Mouse (Mus musculus) ovary, adult 18-20 months (tissue): ENCODE measurements around the gene Gm4301.
"Not testable (repeated sequence)": the region's sequence is repeated elsewhere in the genome, so short reads cannot be mapped to it uniquely, and the experiment has no call there.

ENCODE experiments used
- DNase-seq: peaks from one replicate; pipeline ENCODE4 v3.0.0; 2022; ENCODE audit warnings: low spot score, mixed read lengths

Gm4301 gene

DNA sequence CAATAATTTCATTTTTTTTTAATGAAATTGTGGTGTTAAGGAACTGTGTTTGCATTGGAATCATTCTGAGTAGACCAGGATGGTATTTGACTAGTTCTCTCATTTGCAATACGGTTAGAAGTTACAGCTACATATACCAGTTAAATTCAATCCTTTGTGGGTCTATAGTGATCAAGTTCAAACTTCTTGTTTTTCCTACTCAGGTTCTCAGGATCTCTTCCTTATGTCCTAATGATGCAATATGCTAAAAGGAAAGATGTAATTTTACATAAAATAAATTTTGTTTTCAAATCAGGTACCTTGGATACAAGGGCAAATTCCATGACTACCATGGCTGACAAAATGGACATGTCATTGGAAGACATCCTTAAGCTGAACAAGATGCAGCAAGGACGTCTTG, at the start of gene Gm4301:
Gene Gm4301, plus strand, starts transcription at position 301 of the 400 bp plus-strand sequence.
- DNase-seq, result not testable (repeated sequence)

DNA sequence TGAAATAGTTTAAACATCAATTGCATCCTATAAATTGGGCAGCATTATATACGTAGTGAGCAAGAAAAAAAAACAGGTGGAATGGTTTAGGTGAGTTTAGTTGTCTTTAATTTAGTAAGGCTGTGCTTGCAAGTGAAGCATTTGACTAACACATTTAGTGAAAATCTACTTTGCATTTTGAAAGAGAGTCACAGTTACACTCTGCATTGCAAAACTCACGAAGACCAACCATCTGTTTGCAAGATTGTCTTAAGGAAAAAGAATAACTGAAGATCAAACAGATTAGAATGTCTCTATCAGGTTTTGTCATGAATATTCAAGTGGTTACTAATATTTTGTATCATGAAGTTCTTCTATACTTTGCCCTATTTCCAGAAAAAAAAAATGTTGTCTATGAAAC, 39.4 kb upstream of the Gm4301 start:
- DNase-seq, result no peak

DNA sequence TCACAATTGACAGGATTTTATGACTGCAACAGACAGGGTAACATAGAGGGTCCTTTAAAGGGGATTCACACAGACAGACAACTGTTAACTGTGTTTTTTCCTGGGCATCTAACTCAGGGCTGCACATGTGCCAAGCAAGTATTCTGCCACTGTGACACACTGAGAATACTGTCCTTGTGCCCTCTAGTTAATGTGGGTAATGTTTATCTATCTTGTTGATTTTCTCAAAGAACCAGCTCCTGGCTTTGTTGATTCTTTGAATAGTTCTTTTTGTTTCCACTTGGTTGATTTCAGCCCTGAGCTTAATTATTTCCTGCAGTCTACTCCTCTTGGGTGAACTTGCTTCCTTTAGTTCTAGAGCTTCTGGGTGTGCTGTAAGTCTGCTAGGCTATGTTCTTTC, 35.4 kb upstream of the Gm4301 start:
- not testable (repeated sequence) for DNase-seq

DNA sequence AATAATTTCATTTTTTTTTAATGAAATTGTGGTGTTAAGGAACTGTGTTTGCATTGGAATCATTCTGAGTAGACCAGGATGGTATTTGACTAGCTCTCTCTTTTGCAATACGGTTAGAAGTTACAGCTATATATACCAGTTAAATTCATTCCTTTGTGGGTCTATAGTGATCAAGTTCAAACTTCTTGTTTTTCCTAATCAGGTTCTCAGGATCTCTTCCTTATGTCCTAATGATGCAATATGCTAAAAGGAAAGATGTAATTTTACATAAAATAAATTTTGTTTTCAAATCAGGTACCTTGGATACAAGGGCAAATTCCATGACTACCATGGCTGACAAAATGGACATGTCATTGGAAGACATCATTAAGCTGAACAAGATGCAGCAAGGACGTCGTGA, 5.1 kb downstream of the Gm4301 start, which contains the start of gene Gm4302:
Gene Gm4302, plus strand, starts transcription at position 301 of the 400 bp plus-strand sequence.
- DNase-seq, result not testable (repeated sequence)

DNA sequence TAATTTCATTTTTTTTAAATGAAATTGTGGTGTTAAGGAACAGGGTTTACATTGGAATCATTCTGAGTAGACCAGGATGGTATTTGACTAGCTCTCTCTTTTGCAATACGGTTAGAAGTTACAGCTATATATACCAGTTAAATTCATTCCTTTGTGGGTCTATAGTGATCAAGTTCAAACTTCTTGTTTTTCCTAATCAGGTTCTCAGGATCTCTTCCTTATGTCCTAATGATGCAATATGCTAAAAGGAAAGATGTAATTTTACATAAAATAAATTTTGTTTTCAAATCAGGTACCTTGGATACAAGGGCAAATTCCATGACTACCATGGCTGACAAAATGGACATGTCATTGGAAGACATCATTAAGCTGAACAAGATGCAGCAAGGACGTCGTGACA, 10.2 kb downstream of the Gm4301 start, which contains the start of gene Gm4303:
Gene Gm4303, plus strand, starts transcription at position 301 of the 400 bp plus-strand sequence.
- not testable (repeated sequence) for DNase-seq

DNA sequence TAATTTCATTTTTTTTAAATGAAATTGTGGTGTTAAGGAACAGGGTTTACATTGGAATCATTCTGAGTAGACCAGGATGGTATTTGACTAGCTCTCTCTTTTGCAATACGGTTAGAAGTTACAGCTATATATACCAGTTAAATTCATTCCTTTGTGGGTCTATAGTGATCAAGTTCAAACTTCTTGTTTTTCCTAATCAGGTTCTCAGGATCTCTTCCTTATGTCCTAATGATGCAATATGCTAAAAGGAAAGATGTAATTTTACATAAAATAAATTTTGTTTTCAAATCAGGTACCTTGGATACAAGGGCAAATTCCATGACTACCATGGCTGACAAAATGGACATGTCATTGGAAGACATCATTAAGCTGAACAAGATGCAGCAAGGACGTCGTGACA, 15.3 kb downstream of the Gm4301 start, which contains the start of gene Gm4305:
Gene Gm4305, plus strand, starts transcription at position 301 of the 400 bp plus-strand sequence.
- DNase-seq, result not testable (repeated sequence)

DNA sequence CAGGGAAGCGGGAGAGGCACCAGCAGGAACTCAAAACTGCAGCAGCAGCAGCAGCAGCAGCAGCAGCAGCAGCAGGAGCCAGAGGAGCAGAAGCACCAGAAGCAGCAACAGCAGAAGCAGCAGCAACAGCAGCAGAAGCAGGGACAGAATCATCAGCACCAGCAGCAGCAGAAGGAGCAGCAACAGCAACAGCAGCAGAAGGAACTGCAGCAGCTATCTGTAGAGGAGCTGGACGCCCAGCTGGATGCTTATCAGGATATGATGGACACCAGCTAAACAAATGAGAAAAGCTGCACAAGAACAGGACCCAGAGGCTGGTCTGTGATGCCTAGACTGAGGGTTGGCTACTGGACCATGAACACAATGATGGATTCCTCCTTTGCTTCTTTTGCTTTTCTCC, 21.4 kb downstream of the Gm4301 start:
- peak; percentile 16 for DNase-seq

DNA sequence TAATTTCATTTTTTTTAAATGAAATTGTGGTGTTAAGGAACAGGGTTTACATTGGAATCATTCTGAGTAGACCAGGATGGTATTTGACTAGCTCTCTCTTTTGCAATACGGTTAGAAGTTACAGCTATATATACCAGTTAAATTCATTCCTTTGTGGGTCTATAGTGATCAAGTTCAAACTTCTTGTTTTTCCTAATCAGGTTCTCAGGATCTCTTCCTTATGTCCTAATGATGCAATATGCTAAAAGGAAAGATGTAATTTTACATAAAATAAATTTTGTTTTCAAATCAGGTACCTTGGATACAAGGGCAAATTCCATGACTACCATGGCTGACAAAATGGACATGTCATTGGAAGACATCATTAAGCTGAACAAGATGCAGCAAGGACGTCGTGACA, 25.6 kb downstream of the Gm4301 start, which contains the start of gene Gm4307:
Gene Gm4307, plus strand, starts transcription at position 301 of the 400 bp plus-strand sequence.
- not testable (repeated sequence) for DNase-seq

DNA sequence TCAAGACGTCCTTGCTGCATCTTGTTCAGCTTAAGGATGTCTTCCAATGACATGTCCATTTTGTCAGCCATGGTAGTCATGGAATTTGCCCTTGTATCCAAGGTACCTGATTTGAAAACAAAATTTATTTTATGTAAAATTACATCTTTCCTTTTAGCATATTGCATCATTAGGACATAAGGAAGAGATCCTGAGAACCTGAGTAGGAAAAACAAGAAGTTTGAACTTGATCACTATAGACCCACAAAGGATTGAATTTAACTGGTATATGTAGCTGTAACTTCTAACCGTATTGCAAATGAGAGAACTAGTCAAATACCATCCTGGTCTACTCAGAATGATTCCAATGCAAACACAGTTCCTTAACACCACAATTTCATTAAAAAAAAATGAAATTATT, 47.0 kb downstream of the Gm4301 start, which contains the start of gene Gm4312:
Gene Gm4312, minus strand, starts transcription at position 101 of the 400 bp plus-strand sequence.
- not testable (repeated sequence) for DNase-seq
